Comparison of ENCODE assay signal across 20 mouse cellular contexts in the genomic region with DNA sequence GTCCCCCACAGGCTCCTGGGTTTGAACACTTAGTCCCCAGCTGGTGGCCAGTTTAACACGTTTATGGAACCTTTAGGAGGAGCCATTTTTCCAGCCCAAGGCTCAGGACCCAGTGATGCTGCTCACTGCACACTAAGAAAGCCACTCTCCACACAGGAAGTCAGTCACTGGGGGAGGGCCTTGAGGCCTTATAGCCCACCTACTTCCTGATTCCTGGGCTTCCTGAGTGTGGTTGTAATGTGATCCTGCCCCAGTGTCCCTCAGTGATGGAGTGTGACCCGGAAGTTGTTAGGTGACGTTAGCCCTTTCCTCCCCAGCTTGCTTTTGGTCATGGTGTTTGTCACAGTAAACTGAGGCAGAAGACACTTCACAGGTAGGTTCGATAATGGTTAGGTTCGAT.
"Had no signal": no experiment of that assay in that cellular context is flagged by ENCODE, and none has a peak within 500 bp of the region (broad histone marks: within the 10 kb centered on the region; RNA-seq: fewer than 3 reads in every experiment).

No protein-coding gene starts in this region.

- H3K9me3 ChIP-seq: lung, embryonic 15.5 days; neural tube, embryonic 13.5 days; neural tube, embryonic 15.5 days had no signal

- H3K9ac ChIP-seq: lung, embryonic 15.5 days; midbrain, embryonic 12.5 days; neural tube, embryonic 13.5 days; neural tube, embryonic 15.5 days had no signal

- H3K4me3 ChIP-seq: lung, embryonic 15.5 days; midbrain, embryonic 10.5 days; midbrain, embryonic 12.5 days; myocyte; neural tube, embryonic 13.5 days; neural tube, embryonic 15.5 days had no signal

- H3K27ac ChIP-seq: lung, embryonic 15.5 days; midbrain, embryonic 10.5 days; midbrain, embryonic 12.5 days; neural tube, embryonic 13.5 days; neural tube, embryonic 15.5 days had no signal

- H3K27me3 ChIP-seq: lung, embryonic 15.5 days; midbrain, embryonic 12.5 days; neural tube, embryonic 13.5 days; neural tube, embryonic 15.5 days had no signal

- H3K4me2 ChIP-seq: lung, embryonic 15.5 days; midbrain, embryonic 12.5 days; neural tube, embryonic 13.5 days; neural tube, embryonic 15.5 days had no signal

- DNase-seq: lung, adult 2 months; lung, postnatal 14 days; lung, postnatal 4 days; midbrain, embryonic 14.5 days; retina, postnatal 1 day; right cerebral cortex, adult 18-20 months; right cerebral cortex, postnatal 25 days; right cerebral cortex, postnatal 4 days; spleen, adult 18-20 months; thymus, adult 18-20 months; thymus, postnatal 14 days; thymus, postnatal 36 days had no signal

- ATAC-seq: lung, postnatal 0 days; midbrain, embryonic 16.5 days had no signal
